Mouse (Mus musculus): ENCODE data around the gene 1190005I06Rik.
A peak's percentile ranks its signal among the peaks of the same experiment; 100 is the strongest.

1190005I06Rik gene

GRCm38 (mm10) chr8:120577821-120578220 lies 69.6 kb downstream of the 1190005I06Rik start:
- no peak for DNase-seq (ENCODE audit: low spot score)

- DNase-seq (ENCODE audit: low spot score): no peak
Observed at GRCm38 (mm10) chr8:120575801-120576200, 71.6 kb downstream of the 1190005I06Rik start.

- DNase-seq (ENCODE audit: low spot score): no peak
Observed at GRCm38 (mm10) chr8:120574941-120575340, 72.5 kb downstream of the 1190005I06Rik start.

DNA sequence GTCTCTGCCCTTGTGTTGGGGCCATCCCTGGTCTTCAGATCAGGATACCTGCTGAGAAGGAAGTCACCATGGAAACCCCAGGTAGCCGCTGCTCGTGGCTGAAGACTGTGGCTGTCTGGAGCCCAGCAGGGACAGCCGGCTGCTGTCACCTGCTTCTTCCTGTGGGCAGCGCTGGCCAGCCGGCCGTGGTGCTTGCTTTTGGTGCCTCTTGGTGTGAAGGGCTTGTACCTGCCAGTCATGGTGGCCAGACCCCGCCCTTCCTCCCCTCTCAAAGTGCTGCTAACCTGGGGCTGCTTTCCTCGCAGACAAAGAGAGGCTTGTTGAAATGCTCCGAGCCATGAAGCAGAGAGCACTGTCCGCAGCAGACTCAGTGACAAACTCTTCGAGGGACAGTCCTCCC lies 73.6 kb downstream of the 1190005I06Rik start:
- no peak for DNase-seq (ENCODE audit: low spot score)

- peak; percentile 82 for DNase-seq (ENCODE audit: low spot score)
Observed at GRCm38 (mm10) chr8:120572534-120572933, 74.9 kb downstream of the 1190005I06Rik start.

DNA sequence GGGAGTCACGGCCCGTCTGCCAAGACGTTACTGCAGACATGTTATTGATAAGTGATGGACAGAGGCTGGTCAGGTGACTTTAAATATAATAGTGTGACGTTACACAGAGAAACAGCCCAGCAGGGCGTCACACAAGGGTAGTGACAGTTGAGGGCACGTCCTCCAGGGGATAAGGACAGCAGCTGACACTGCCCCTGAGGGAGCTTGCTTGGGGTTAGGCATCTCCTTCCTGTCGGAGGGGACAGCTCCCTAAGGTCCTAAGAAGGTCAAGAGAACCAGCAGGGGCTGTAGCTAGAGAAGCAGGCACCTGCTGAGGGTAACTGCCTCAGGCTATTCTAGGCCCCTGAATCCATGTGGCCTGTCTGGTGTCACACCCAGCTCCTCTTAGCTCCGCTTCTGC lies 75.9 kb downstream of the 1190005I06Rik start:
- DNase-seq (ENCODE audit: low spot score): no peak

DNA sequence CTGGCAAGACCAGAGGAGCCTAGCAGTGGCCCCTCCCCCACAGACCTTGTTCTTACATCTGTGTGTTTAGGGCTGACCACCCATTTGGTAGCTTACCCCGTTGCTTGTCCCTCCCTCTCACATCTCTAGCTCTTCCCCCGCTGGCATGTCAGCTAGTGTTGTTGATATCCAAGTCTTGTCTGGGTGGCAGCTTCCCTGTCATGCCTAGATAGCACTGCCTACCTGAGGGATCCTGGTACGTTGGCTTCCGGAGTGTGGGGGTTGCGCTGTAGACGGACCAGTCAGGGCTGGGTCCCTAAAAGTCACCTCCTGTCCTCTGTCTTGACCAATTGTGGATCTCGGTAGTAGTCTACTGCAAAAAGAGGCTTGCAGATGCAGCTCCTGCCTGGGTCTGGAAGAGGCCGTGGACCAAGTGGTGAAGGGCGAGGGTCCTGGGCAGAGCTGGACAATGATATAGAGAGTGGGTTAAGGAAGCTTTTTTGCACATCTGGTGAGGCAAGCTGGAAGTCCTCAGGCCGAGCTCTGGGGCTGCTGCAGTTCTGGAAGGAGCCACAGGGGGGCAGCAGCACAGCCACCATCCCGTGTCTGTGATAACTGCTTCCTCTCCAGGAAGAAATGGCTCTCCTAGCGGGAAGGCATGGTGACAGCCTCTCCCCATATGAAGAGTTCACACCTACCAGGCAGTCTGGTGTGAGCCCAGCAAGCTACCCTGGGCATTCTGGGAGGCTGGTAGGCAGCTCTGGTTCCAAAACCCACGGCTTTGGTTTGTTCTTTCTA lies 77.3 kb downstream of the 1190005I06Rik start:
- DNase-seq (ENCODE audit: low spot score): peak; percentile 82

- no peak for DNase-seq (ENCODE audit: low spot score)
Observed at GRCm38 (mm10) chr8:120569123-120569522, 78.3 kb downstream of the 1190005I06Rik start.

GRCm38 (mm10) chr8:120568164-120568798 lies 79.2 kb downstream of the 1190005I06Rik start:
- DNase-seq (ENCODE audit: low spot score): no peak

- DNase-seq (ENCODE audit: low spot score): no peak
Observed at GRCm38 (mm10) chr8:120567731-120568130, 79.7 kb downstream of the 1190005I06Rik start.

- DNase-seq (ENCODE audit: low spot score): no peak
Observed at GRCm38 (mm10) chr8:120566681-120567080, 80.8 kb downstream of the 1190005I06Rik start.

- no peak for DNase-seq (ENCODE audit: low spot score)
Observed at GRCm38 (mm10) chr8:120565151-120565711, 82.2 kb downstream of the 1190005I06Rik start.

GRCm38 (mm10) chr8:120563851-120564837 lies 83.3 kb downstream of the 1190005I06Rik start:
- DNase-seq (ENCODE audit: low spot score): peak; percentile 87

GRCm38 (mm10) chr8:120563348-120563724 lies 84.1 kb downstream of the 1190005I06Rik start:
- no peak for DNase-seq (ENCODE audit: low spot score)

- no peak for DNase-seq (ENCODE audit: low spot score)
Observed at GRCm38 (mm10) chr8:120562680-120563347, 84.6 kb downstream of the 1190005I06Rik start.

DNA sequence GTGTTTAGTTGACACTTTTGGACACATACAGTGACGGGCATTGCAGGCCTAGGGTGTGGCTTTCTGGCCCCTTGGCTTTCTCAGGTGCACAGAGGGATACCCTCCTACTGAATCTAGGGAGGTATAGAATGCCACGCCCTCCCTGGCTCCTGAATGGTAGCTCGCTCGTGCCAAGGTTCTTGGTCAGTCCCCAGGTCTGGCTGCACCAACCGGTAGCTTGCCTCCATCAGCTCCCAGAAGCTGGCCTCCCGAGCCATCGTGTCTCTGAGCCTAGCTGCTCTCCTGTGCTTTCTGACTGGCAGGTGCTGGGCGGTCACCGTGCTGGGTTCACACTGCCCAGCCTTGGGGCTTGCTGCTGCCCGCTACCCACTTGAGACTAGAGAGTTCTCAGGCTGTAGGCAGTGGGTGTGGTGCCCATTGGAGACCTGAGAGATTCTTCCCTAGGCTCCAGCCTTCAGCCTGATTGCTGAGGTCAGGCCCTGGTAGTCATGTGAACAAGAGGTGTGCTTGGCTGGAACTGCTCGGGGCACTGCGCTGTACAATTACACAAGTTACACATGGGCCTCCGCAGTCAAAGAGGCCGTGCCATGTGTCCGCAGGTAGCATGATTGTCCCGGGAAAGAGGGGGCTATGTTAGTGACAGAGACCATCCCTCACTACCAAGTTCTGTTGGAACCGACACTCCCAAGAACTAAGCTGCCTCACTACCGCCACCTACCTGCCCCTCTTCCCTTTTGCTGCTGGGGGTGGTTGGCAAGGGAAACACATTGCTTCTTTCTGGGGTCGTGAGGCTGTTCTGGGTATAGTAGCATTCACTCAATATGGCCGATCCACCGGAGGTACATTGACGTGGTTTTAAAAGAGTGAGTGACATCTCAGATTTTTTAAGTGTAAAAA lies 85.6 kb downstream of the 1190005I06Rik start:
- no peak for DNase-seq (ENCODE audit: low spot score)

- no peak for DNase-seq (ENCODE audit: low spot score)
Observed at GRCm38 (mm10) chr8:120560535-120560934, 86.9 kb downstream of the 1190005I06Rik start.

DNA sequence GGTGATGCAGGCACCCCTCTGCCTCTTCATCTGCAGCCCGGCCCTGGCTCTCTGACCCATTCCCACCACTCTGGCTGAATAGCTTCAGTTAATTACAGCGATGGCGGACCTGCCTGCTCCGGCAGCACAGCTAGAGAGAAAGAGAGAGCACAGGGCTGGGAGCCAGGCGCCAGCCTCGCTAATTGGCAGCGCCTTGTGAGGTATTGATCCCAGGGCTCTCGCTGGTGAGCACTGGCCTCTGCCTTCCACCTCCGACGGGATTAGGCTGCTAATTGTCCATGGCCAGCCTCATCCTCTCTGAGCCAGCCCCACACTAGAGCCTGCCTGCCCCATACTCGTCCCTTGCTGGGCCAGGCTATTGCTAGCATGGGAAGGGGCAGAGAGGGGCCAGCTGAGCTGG lies 87.8 kb downstream of the 1190005I06Rik start:
- DNase-seq (ENCODE audit: low spot score): no peak

Data from layer of hippocampus, adult 11-12 months (tissue).